Mouse (Mus musculus): ENCODE data around the gene Skap2. TPM values are rescaled to one million over a fixed set of nuclear protein-coding genes. Genes with fewer than 3 reads are reported as not detected.

Gene Skap2
- total RNA-seq, 2 experiments from 2014 or later = 8.9 to 10.5 TPM

- DNase-seq (ENCODE audit: extremely low spot score in 1 of 2, low spot score in 2 of 2) = no peak
- intact Hi-C loops (cut with DNase I) = no loop called here
- no peak overlapping the region for H3K4me3 ChIP-seq
- TF ChIP-seq CTCF (IDR thresholded peaks at IDR 0.05) = no peak
- H3K27ac ChIP-seq = no peak overlapping the region
These were observed 12.4 kb upstream of the Skap2 start for GRCm38 (mm10) chr6:52024730-52025129.

- intact Hi-C loops (cut with DNase I) = no loop called here
These were observed 10.0 kb upstream of the Skap2 start for GRCm38 (mm10) chr6:52022363-52022762.

GRCm38 (mm10) chr6:52020276-52020675 lies 7.9 kb upstream of the Skap2 start:
- intact Hi-C loops (cut with DNase I) = no loop called here

More at GRCm38 (mm10) chr6:52022363-52022762, 10.0 kb upstream of the Skap2 start:
- Histone ChIP-seq H3K4me3 (no peak overlapping the region), H3K27ac (no peak overlapping the region)
- no peak for TF ChIP-seq CTCF (IDR thresholded peaks at IDR 0.05)
- no peak for DNase-seq (ENCODE audit: extremely low spot score in 1 of 2, low spot score in 2 of 2)

GRCm38 (mm10) chr6:52013245-52013945 lies 1.0 kb upstream of the Skap2 start:
- no peak overlapping the region for H3K27ac ChIP-seq
- TF ChIP-seq CTCF (IDR thresholded peaks at IDR 0.05) = no peak
- peak overlapping the region; percentile 60 for H3K4me3 ChIP-seq
- no peak for DNase-seq (ENCODE audit: extremely low spot score in 1 of 2, low spot score in 2 of 2)
- intact Hi-C loops (cut with DNase I) = loop anchor here (5.0 kb wide), 2 partner anchors 144 to 836 kb away; partner anchors contain the start of gene Hoxa1

More at GRCm38 (mm10) chr6:52020276-52020675, 7.9 kb upstream of the Skap2 start:
- Histone ChIP-seq H3K4me3 (no peak overlapping the region), H3K27ac (no peak overlapping the region)
- TF ChIP-seq CTCF (IDR thresholded peaks at IDR 0.05) = no peak
- no peak for DNase-seq (ENCODE audit: extremely low spot score in 1 of 2, low spot score in 2 of 2)

GRCm38 (mm10) chr6:52011559-52012408 lies 565 bp downstream of the Skap2 start:
- peak overlapping the region; percentile 53; the same call in 1 of the 2 replicates for H3K27ac ChIP-seq
- DNase-seq (ENCODE audit: extremely low spot score in 1 of 2, low spot score in 2 of 2) = no peak
- intact Hi-C loops (cut with DNase I) = loop anchor here (5.0 kb wide), 2 partner anchors 146 to 834 kb away; partner anchors contain the start of gene Hoxa1
- no peak for TF ChIP-seq CTCF (IDR thresholded peaks at IDR 0.05)
- peak overlapping the region; percentile 60 for H3K4me3 ChIP-seq

- intact Hi-C loops (cut with DNase I) = loop anchor here (5.0 kb wide), 1 partner anchor 208 kb away; no protein-coding TSS in a partner anchor
- Histone ChIP-seq H3K4me3 (no peak overlapping the region), H3K27ac (no peak overlapping the region)
- no peak for DNase-seq (ENCODE audit: extremely low spot score in 1 of 2, low spot score in 2 of 2)
- TF ChIP-seq CTCF (IDR thresholded peaks at IDR 0.05) = no peak
These were observed 3.0 kb downstream of the Skap2 start for GRCm38 (mm10) chr6:52009385-52009784.

GRCm38 (mm10) chr6:52008757-52009156 lies 3.6 kb downstream of the Skap2 start:
- no peak for DNase-seq (ENCODE audit: extremely low spot score in 1 of 2, low spot score in 2 of 2)
- intact Hi-C loops (cut with DNase I) = loop anchor here (5.0 kb wide), 1 partner anchor 209 kb away; no protein-coding TSS in a partner anchor
- H3K27ac ChIP-seq = no peak overlapping the region
- no peak; the same call in 1 of the 2 replicates for TF ChIP-seq CTCF (IDR thresholded peaks at IDR 0.05)
- no peak overlapping the region for H3K4me3 ChIP-seq

GRCm38 (mm10) chr6:52006649-52007218 lies 5.6 kb downstream of the Skap2 start:
- no peak for TF ChIP-seq CTCF (IDR thresholded peaks at IDR 0.05)
- Histone ChIP-seq H3K27ac (no peak overlapping the region), H3K4me3 (no peak overlapping the region)
- no peak for DNase-seq (ENCODE audit: extremely low spot score in 1 of 2, low spot score in 2 of 2)
- intact Hi-C loops (cut with DNase I) = loop anchor here (5.0 kb wide), 1 partner anchor 211 kb away; no protein-coding TSS in a partner anchor

GRCm38 (mm10) chr6:52005963-52006648 lies 6.2 kb downstream of the Skap2 start:
- H3K4me3 ChIP-seq = no peak overlapping the region
- TF ChIP-seq CTCF (IDR thresholded peaks at IDR 0.05) = no peak
- intact Hi-C loops (cut with DNase I) = loop anchor here (2.0 to 5.0 kb wide), 2 partner anchors 211 to 309 kb away; no protein-coding TSS in a partner anchor

GRCm38 (mm10) chr6:52005616-52005962 lies 6.8 kb downstream of the Skap2 start:
- no peak for TF ChIP-seq CTCF (IDR thresholded peaks at IDR 0.05)
- Histone ChIP-seq H3K27ac (no peak overlapping the region), H3K4me3 (no peak overlapping the region)
- intact Hi-C loops (cut with DNase I) = loop anchor here (2.0 to 5.0 kb wide), 2 partner anchors 212 to 309 kb away; no protein-coding TSS in a partner anchor
- DNase-seq (ENCODE audit: extremely low spot score in 1 of 2, low spot score in 2 of 2) = no peak

More at GRCm38 (mm10) chr6:52005963-52006648, 6.2 kb downstream of the Skap2 start:
- DNase-seq (ENCODE audit: extremely low spot score in 1 of 2, low spot score in 2 of 2) = peak; percentile 18 to 35
- H3K27ac ChIP-seq = no peak overlapping the region

- intact Hi-C loops (cut with DNase I) = loop anchor here (2.0 to 5.0 kb wide), 3 partner anchors 133 to 310 kb away; no protein-coding TSS in a partner anchor
- DNase-seq (ENCODE audit: extremely low spot score in 1 of 2, low spot score in 2 of 2) = no peak
- Histone ChIP-seq H3K4me3 (no peak overlapping the region), H3K27ac (no peak overlapping the region)
- no peak for TF ChIP-seq CTCF (IDR thresholded peaks at IDR 0.05)
These were observed 7.4 kb downstream of the Skap2 start for GRCm38 (mm10) chr6:52004995-52005394.
